Mouse (Mus musculus) cortical plate, adult 2 months (tissue): Measurements from ENCODE around the gene Pik3c2b.

ENCODE experiments used
- CTCF ChIP-seq: fragments of 200-500 bp; IDR thresholded peaks from 2 replicates; pipeline ENCODE4 v1.5.1; 2011; ENCODE audit warnings: mild to moderate bottlenecking, control low read depth, low read length; ENCODE audit not compliant: insufficient read depth; ENCODE audit errors: extremely low read depth
- POLR2A ChIP-seq: fragments of 200-500 bp; IDR thresholded peaks from 2 replicates; pipeline ENCODE4 v1.6.1; 2011; ENCODE audit warnings: mild to moderate bottlenecking, low read length, control low read depth; ENCODE audit not compliant: insufficient read depth; ENCODE audit errors: extremely low read depth

DNA sequence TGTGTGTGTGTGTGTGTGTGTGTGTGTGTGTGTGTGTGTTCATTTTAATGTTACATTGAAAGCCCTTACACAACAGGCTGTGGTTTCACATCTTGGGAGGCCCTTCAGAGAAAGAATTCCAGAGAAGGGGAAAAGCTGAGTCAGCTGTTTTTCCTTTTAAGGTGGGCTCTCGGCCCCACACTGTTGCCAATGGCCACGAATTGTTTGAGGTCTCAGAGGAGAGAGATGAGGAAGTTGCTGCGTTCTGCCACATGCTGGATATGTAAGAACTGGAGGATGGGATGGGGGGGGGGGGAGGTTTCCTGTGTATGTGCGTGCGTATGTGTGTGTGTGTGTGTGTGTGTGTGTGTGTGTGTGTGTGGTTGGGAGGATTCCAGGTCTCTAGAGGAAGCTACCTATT lies 24.7 kb downstream of the Pik3c2b start:
- TF ChIP-seq POLR2A (no peak), CTCF (no peak)
